Mouse (Mus musculus) mesoderm, embryonic 11.5 days (tissue): ENCODE measurements at regions not wholly inside any gene's neighbourhood (a gene's known extent, or its start where the extent isn't known, plus 50 kb on each side); places are given as distances from the start of the nearest gene placed in this dataset.

Experiments
- DNase-seq: peaks from one replicate; pipeline ENCODE4 v3.0.0-alpha.2; 2012; ENCODE audit warnings: low read depth, low spot score

DNA sequence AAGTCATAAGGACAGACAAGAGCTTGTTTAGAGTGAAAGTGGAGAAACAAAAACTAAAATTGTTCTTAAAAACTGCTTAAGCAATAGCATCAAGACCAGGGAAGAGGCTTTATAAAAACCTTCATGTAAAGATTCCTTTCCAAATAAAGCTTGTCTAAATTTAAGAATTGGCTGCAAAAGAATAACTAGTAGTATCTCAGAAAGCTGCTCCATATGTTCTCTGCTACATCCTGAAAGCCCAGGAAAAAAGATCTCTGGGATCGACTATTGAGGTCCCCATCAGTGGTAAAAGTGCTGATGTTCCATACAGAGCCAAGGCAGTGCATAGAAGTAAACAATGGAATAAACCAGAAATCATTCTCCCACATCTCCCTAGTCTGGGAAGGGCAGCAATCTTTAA is 281.2 kb upstream of the Cypt12 start:
- no peak for DNase-seq

DNA sequence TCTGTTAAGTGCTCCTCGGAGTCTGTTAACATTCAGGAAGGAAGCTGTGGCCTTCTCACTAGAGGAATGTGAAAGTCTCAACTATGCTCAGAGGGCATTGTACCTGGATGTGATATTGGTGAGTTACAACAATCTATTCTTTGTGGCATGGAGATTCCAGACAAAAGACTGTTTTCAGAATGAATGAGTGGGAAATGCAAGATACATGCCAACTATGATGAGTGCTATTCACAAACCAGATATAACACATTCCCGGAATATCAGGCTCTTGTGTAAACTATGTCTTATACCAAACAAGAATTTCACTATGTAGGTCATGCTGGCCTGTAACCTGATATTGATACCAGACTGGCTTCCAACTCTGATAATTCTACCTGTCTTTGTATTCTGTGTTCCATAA is 279.4 kb upstream of the Cypt12 start:
- no peak for DNase-seq
